Mouse (Mus musculus) CH12.LX (cell line): Measurements from ENCODE around the gene Rnaseh2c. TPM values are rescaled to one million over a fixed set of nuclear protein-coding genes. Genes with fewer than 3 reads are reported as not detected.

Source experiments
- DNase-seq: peaks from one replicate; pipeline ENCODE4 v3.0.0-alpha.2; 2013; ENCODE audit errors: extremely low read depth
- H3K27ac ChIP-seq: 2 replicates; pipeline ENCODE4 v1.5.1; 2012; ENCODE audit warnings: low read depth, mild to moderate bottlenecking, control low read depth, moderate library complexity; ENCODE audit not compliant: insufficient read depth
- H3K27me3 ChIP-seq: replicated peaks from 2 replicates; pipeline ENCODE3; 2012; ENCODE audit warnings: inconsistent platforms
- H3K36me3 ChIP-seq, 2 experiments: replicated peaks in 1 of 2; 2 replicates each; pipeline versions ENCODE3 to v1.6.1; 2012; ENCODE audit warnings: inconsistent platforms in 1 of 2, low read length in 1 of 2, mild to moderate bottlenecking in 1 of 2, mixed read lengths in 1 of 2, moderate library complexity in 1 of 2; ENCODE audit not compliant: control insufficient read depth in 1 of 2, insufficient read depth in 1 of 2
- H3K4me1 ChIP-seq, 2 experiments: 2 replicates each; pipeline ENCODE4 v1.6.1; 2012; ENCODE audit warnings: inconsistent platforms in 1 of 2, moderate library complexity in 1 of 2; ENCODE audit not compliant: insufficient read depth in 2 of 2, control insufficient read depth in 1 of 2
- H3K4me2 ChIP-seq: 2 replicates; pipeline ENCODE4 v1.6.1; 2012; ENCODE audit warnings: low read depth, mild to moderate bottlenecking, control low read depth; ENCODE audit not compliant: poor library complexity, insufficient read depth, severe bottlenecking
- H3K4me3 ChIP-seq, 3 experiments: fragments of 150-350 bp in 1 of 3; sonication (generic) in 1 of 3; replicated peaks in 1 of 3; 2 replicates each; pipeline versions ENCODE3 to v1.5.1; 2011 to 2012; ENCODE audit warnings: low read depth in 2 of 3, low read length in 2 of 3, mild to moderate bottlenecking in 2 of 3, moderate library complexity in 2 of 3, control low read depth in 1 of 3, improper control_type of control experiment in 1 of 3, inconsistent platforms in 1 of 3, mixed read lengths in 1 of 3; ENCODE audit not compliant: poor library complexity in 1 of 3
- H3K79me2 ChIP-seq: replicated peaks from 2 replicates; pipeline ENCODE4 v1.6.1; 2012; ENCODE audit warnings: mild to moderate bottlenecking, moderate library complexity; ENCODE audit not compliant: control insufficient read depth, poor library complexity, insufficient read depth, severe bottlenecking; ENCODE audit errors: extremely low read depth
- H3K9ac ChIP-seq: 2 replicates; pipeline ENCODE4 v1.6.1; 2012; ENCODE audit warnings: low read depth, mild to moderate bottlenecking, control low read depth, moderate library complexity; ENCODE audit not compliant: insufficient read depth
- H3K9me3 ChIP-seq: replicated peaks from 2 replicates; pipeline ENCODE3; 2012; ENCODE audit warnings: low read length, inconsistent platforms, mixed read lengths
- BHLHE40 ChIP-seq: IDR thresholded peaks from 2 replicates; pipeline ENCODE4 v1.6.1; 2011; ENCODE audit warnings: mild to moderate bottlenecking, low read depth, low read length, improper control_type of control experiment
- ETS1 ChIP-seq: conservative IDR thresholded peaks from 2 replicates; pipeline ENCODE4 v1.6.1; 2012; ENCODE audit warnings: low read depth, mild to moderate bottlenecking, inconsistent platforms, low read length, improper control_type of control experiment, moderate library complexity
- HCFC1 ChIP-seq: IDR thresholded peaks from 2 replicates; pipeline ENCODE4 v1.6.1; 2012; ENCODE audit warnings: low read depth, mild to moderate bottlenecking, inconsistent platforms, low read length, improper control_type of control experiment
- IRF4 ChIP-seq: IDR thresholded peaks from 2 replicates; pipeline ENCODE4 v1.6.1; 2014; ENCODE audit warnings: low read depth, mild to moderate bottlenecking, inconsistent platforms, low read length, improper control_type of control experiment
- JUN ChIP-seq: IDR thresholded peaks from 2 replicates; pipeline ENCODE4 v1.6.1; 2011; ENCODE audit warnings: low read depth, mild to moderate bottlenecking, low read length, improper control_type of control experiment, moderate library complexity; ENCODE audit not compliant: insufficient read depth
- JUND ChIP-seq: conservative IDR thresholded peaks from 2 replicates; pipeline ENCODE4 v1.6.1; 2011; ENCODE audit warnings: low read depth, low read length, improper control_type of control experiment
- KAT2A ChIP-seq: IDR thresholded peaks from 2 replicates; pipeline ENCODE4 v1.6.1; 2012; ENCODE audit warnings: low read length, improper control_type of control experiment, inconsistent platforms; ENCODE audit not compliant: insufficient replicate concordance
- MAX ChIP-seq: IDR thresholded peaks from 2 replicates; pipeline ENCODE4 v1.6.1; 2011; ENCODE audit warnings: low read length, improper control_type of control experiment
- MAZ ChIP-seq: IDR thresholded peaks from 2 replicates; pipeline ENCODE4 v1.6.1; 2012; ENCODE audit warnings: low read depth, mild to moderate bottlenecking, inconsistent platforms, low read length, improper control_type of control experiment, moderate library complexity
- MEF2A ChIP-seq: IDR thresholded peaks from 2 replicates; pipeline ENCODE4 v1.6.1; 2014; ENCODE audit warnings: low read depth, mild to moderate bottlenecking, inconsistent platforms, low read length, improper control_type of control experiment, borderline replicate concordance
- MXI1 ChIP-seq: IDR thresholded peaks from 2 replicates; pipeline ENCODE4 v1.6.1; 2011; ENCODE audit warnings: mild to moderate bottlenecking, low read depth, low read length, improper control_type of control experiment
- MYC ChIP-seq: IDR thresholded peaks from 2 replicates; pipeline ENCODE4 v1.6.1; 2011; ENCODE audit warnings: low read depth, mild to moderate bottlenecking, improper control_type of control experiment, low read length
- NRF1 ChIP-seq: IDR thresholded peaks from 2 replicates; pipeline ENCODE4 v1.6.1; 2014; ENCODE audit warnings: low read depth, mild to moderate bottlenecking, inconsistent platforms, low read length, improper control_type of control experiment, moderate library complexity
- PAX5 ChIP-seq: IDR thresholded peaks from 2 replicates; pipeline ENCODE4 v1.6.1; 2012; ENCODE audit warnings: low read length, inconsistent platforms, mixed read lengths
- RAD21 ChIP-seq: IDR thresholded peaks from 2 replicates; pipeline ENCODE4 v1.6.1; 2011; ENCODE audit warnings: low read depth, mild to moderate bottlenecking, low read length, improper control_type of control experiment, moderate library complexity
- SIN3A ChIP-seq: IDR thresholded peaks from 2 replicates; pipeline ENCODE4 v1.6.1; 2012; ENCODE audit warnings: low read length, improper control_type of control experiment, inconsistent platforms
- TCF12 ChIP-seq: IDR thresholded peaks from 2 replicates; pipeline ENCODE4 v1.6.1; 2014; ENCODE audit warnings: low read depth, mild to moderate bottlenecking, inconsistent platforms, low read length, improper control_type of control experiment
- ZKSCAN1 ChIP-seq: IDR thresholded peaks from 2 replicates; pipeline ENCODE4 v1.6.1; 2012; ENCODE audit warnings: low read depth, inconsistent platforms, low read length, improper control_type of control experiment, borderline replicate concordance
- dilution Hi-C: fragments of 300-500 bp; cut with MboI; formaldehyde crosslinking; loops from 2 replicates; pipeline ENCODE4 v1.14.3; 2020; ENCODE audit warnings: low sequenced_read_pairs; ENCODE audit not compliant: extremely low pct_unique_long_range_greater_than_20kb, extremely low pct_ligation_motif_present
- in situ Hi-C: fragments of 300-500 bp; cut with MboI; formaldehyde crosslinking; loops from 3 replicates; pipeline ENCODE4 v1.14.3; 2019; ENCODE audit warnings: low sequenced_read_pairs, low pct_ligation_motif_present, low pct_unique_long_range_greater_than_20kb, mixed read lengths
- polyA plus RNA-seq: library from polyadenylated mRNA; unstranded; fragments of >175 nt; gene quantifications from 2 replicates; pipeline ENCODE4 v1.2.1, GENCODE M21; 2012; ENCODE audit warnings: low read depth; ENCODE audit not compliant: insufficient read length
- total RNA-seq, 2 experiments: library from RNA; depleted of rRNA; stranded (reverse); fragments of 300-350 nt in 1 of 2; fragments of >200 nt in 1 of 2; gene quantifications; 2 replicates each; pipeline ENCODE4 v1.2.3; 2012 to 2014

Gene Rnaseh2c
- total and polyA plus RNA-seq, 3 experiments, result 54.2 to 124 (median 79.0) TPM

- no peak for TF ChIP-seq ZKSCAN1
- no peak for TF ChIP-seq MYC
- TF ChIP-seq MAX, result no peak
- TF ChIP-seq ETS1, result no peak
- no peak for TF ChIP-seq NRF1
- TF ChIP-seq BHLHE40, result no peak
- no peak for TF ChIP-seq PAX5
- no peak for TF ChIP-seq MAZ
- TF ChIP-seq RAD21, result no peak
- no peak for TF ChIP-seq TCF12
- no peak for TF ChIP-seq JUN
- dilution Hi-C loops, result no loop called here
- Histone ChIP-seq H3K4me2 (no peak overlapping the region), H3K9ac (no peak overlapping the region), H3K36me3 (peaks cover 71 to 82% of the 10 kb centered on the region in 2 experiments), H3K27me3 (no peaks in the 10 kb centered on the region), H3K27ac (no peak overlapping the region), H3K4me3 (no peak overlapping the region), H3K4me1 (peaks cover 6 to 20% of the 10 kb centered on the region in 2 experiments), H3K9me3 (no peaks in the 10 kb centered on the region), H3K79me2 (peaks cover 14% of the 10 kb centered on the region)
- no peak for DNase-seq
- in situ Hi-C loops, result no loop called here
Observed at GRCm38 (mm10) chr19:5641641-5642040, 40.0 kb downstream of the Rnaseh2c start.

- H3K9ac ChIP-seq, result no peak overlapping the region
- no peak overlapping the region for H3K27ac ChIP-seq
- dilution Hi-C loops, result no loop called here
- no peaks in the 10 kb centered on the region for H3K27me3 ChIP-seq
- H3K4me2 ChIP-seq, result no peak overlapping the region
- no peak overlapping the region for H3K4me3 ChIP-seq
- H3K79me2 ChIP-seq, result no peaks in the 10 kb centered on the region
- H3K9me3 ChIP-seq, result no peaks in the 10 kb centered on the region
- TF ChIP-seq KAT2A (no peak), JUND (no peak), HCFC1 (no peak), PAX5 (no peak), IRF4 (no peak), ZKSCAN1 (no peak), RAD21 (no peak), MXI1 (no peak), MEF2A (no peak), SIN3A (no peak)
- TF ChIP-seq, all 38 proteins: peak for 0
- H3K36me3 ChIP-seq, result peaks cover 72 to 84% of the 10 kb centered on the region in 2 experiments
- H3K4me1 ChIP-seq, result peaks cover 9 to 23% of the 10 kb centered on the region in 2 experiments
- no peak for DNase-seq
- in situ Hi-C loops, result no loop called here
Observed at GRCm38 (mm10) chr19:5645280-5645679, 43.6 kb downstream of the Rnaseh2c start.
